Mouse (Mus musculus): ENCODE measurements at regions not wholly inside any gene's neighbourhood (a gene's known extent, or its start where the extent isn't known, plus 50 kb on each side); places are given as distances from the start of the nearest gene placed in this dataset.

GRCm38 (mm10) chr11:89145281-89145945 is 71.8 kb downstream of the Gm525 start:
- no peaks in the 10 kb centered on the region for H3K36me3 ChIP-seq (ENCODE audit: control insufficient read depth, insufficient read depth)
- TF ChIP-seq FOSL1 (IDR thresholded peaks at IDR 0.05; ENCODE audit: insufficient read depth, low read length, poor library complexity, severe bottlenecking), result no peak
- TF ChIP-seq MYOD1 (IDR thresholded peaks at IDR 0.05; ENCODE audit: control insufficient read depth, insufficient read length, low read depth), result no peak
- TF ChIP-seq USF1 (IDR thresholded peaks at IDR 0.05; ENCODE audit: low read depth), result no peak
- TF ChIP-seq MAX (IDR thresholded peaks at IDR 0.05), result no peak
- TF ChIP-seq CTCF (IDR thresholded peaks at IDR 0.05; ENCODE audit: control insufficient read depth, insufficient read depth, insufficient read length), result no peak
- TF ChIP-seq CEBPB (IDR thresholded peaks at IDR 0.05; ENCODE audit: low read depth), result no peak
- TF ChIP-seq MYOG (IDR thresholded peaks at IDR 0.05; ENCODE audit: control insufficient read depth, extremely low read depth, insufficient read length), result no peak
- H3K27me3 ChIP-seq (ENCODE audit: control insufficient read depth, insufficient read depth, insufficient read length), result peaks cover 4% of the 10 kb centered on the region
- no peak overlapping the region for H3ac ChIP-seq (ENCODE audit: control insufficient read depth, insufficient read length, low read depth)
- no peaks in the 10 kb centered on the region for H3K79me3 ChIP-seq (ENCODE audit: low read depth)
- no peak overlapping the region for H3K4me3 ChIP-seq (ENCODE audit: insufficient read depth, poor library complexity, severe bottlenecking)
- H3K79me2 ChIP-seq (ENCODE audit: control insufficient read depth, insufficient read depth), result no peaks in the 10 kb centered on the region

GRCm38 (mm10) chr11:89142527-89143154 is 69.0 kb downstream of the Gm525 start:
- Histone ChIP-seq H3K36me3 (ENCODE audit: control insufficient read depth, insufficient read depth) (no peaks in the 10 kb centered on the region), H3K79me3 (ENCODE audit: low read depth) (no peaks in the 10 kb centered on the region), H3K4me3 (ENCODE audit: insufficient read depth, poor library complexity, severe bottlenecking) (no peak overlapping the region), H3K27me3 (ENCODE audit: control insufficient read depth, insufficient read depth, insufficient read length) (no peaks in the 10 kb centered on the region), H3ac (ENCODE audit: control insufficient read depth, insufficient read length, low read depth) (no peak overlapping the region), H3K79me2 (ENCODE audit: control insufficient read depth, insufficient read depth) (no peaks in the 10 kb centered on the region)
- TF ChIP-seq MYOG (IDR thresholded peaks at IDR 0.05; ENCODE audit: control insufficient read depth, extremely low read depth, insufficient read length) (no peak), FOSL1 (IDR thresholded peaks at IDR 0.05; ENCODE audit: insufficient read depth, low read length, poor library complexity, severe bottlenecking) (no peak), CTCF (IDR thresholded peaks at IDR 0.05; ENCODE audit: control insufficient read depth, insufficient read depth, insufficient read length) (no peak), USF1 (IDR thresholded peaks at IDR 0.05; ENCODE audit: low read depth) (no peak), CEBPB (IDR thresholded peaks at IDR 0.05; ENCODE audit: low read depth) (no peak), MAX (IDR thresholded peaks at IDR 0.05) (no peak), MYOD1 (IDR thresholded peaks at IDR 0.05; ENCODE audit: control insufficient read depth, insufficient read length, low read depth) (no peak)

Data from C2C12 (cell line).